Mouse (Mus musculus) thymus, postnatal 36 days (tissue): ENCODE measurements around the gene Polk.

Experiments
- DNase-seq, 2 experiments: peaks; one replicate each; pipeline ENCODE4 v3.0.0; 2022; ENCODE audit warnings: mixed read lengths in 2 of 2

Gene Polk

DNA sequence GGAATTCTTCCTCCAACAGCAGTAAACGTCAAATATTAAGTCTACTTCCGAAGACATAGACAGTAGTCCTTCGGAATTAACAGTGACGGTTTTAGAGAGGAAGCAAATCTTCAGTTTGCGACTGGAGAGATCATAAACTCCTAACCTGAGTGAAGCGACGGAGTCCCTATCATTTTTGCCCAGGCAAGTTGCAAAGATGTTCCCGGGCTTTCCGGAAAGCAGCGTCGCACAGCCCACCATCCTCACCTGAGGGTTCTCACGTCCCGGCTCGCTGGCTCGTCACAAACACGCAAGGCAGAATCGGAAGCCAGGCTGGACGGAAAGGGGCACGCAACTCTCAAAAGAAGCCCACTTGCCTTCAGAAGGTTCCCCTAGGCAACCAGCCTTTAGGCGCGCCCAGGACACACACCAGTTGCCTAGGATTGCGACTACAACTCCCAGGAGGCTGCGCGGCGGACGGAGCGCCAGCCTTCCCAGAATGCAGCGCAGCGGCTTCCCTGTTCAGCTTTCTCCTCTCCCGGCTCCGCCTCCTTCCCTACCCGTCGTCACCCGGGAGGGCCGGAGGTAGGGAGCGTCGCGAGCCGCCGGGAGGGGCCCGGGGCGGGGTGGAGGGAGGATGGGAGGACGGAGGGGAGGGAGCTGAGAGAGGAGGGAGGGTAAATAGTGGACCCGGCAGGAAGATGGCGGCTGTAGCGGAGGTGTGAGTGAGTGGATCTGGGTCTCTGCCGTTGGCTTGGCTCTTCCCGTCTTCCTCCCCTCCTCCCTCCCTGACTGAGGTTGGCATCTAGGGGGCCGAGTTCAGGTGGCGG is at the start of gene Polk, which contains the start of gene Col4a3bp:
Polk (minus strand) TSS at position 499 of the 809 bp plus-strand sequence.
Col4a3bp (plus strand) TSS at position 538 of the 809 bp plus-strand sequence.
- DNase-seq = peak; percentile 93 to 97

DNA sequence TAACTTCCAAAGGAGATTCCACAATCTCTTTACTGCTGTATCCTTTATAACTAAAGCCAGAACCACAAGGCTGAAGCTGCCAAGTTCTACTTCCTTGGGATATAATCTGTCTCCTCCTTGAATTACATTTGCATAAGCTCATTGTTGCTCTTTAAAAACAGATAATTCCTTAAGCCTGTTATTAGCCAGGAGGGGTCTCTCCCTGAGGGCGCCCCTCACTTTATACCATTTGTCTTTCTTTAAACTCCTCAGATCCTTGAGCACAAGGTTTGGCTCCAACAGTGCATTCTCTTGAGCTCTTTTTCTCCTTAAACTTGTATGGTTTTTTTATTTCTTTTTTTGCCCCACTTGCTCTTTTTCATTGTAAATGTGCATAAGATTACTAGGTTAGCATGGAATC is 46.3 kb upstream of the Polk start:
- DNase-seq = no peak

DNA sequence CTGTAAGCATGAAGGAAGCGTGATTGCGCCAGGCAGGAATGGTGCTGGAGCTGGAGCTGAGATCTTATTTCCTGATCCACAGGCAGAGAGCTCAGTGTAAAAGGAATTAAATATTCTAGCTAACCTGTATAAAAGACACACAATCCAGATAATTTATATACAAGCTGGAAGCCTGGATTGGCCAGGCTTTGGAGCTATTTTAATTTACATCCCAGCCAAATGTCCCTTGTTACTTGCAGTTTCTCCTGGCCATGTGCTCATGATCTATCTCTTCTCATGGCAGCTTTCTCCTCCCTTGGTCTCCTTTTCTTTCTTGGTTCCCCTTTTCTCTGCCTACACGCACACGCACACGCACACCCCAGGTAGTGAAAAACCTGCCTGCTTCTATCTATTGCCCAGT is 44.2 kb upstream of the Polk start:
- no peak for DNase-seq

DNA sequence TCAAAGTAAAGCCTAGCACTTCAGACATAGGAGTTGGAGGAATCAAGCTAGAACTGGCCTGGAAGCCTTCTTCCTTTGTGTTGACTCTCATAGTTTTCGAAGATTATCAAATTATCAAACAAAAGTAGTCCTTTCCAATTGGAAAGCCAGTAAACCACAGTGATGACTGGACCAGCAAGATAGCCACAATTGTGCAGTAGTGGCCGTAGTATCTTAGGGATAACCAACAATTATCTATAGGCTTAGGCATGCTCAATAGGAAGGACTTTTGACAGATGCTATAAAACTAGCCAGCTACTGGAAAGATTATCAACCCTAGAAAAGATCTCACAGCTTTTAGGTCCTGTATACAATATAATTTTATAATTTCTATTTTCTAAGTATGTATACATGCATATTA is 41.8 kb upstream of the Polk start:
- no peak for DNase-seq

DNA sequence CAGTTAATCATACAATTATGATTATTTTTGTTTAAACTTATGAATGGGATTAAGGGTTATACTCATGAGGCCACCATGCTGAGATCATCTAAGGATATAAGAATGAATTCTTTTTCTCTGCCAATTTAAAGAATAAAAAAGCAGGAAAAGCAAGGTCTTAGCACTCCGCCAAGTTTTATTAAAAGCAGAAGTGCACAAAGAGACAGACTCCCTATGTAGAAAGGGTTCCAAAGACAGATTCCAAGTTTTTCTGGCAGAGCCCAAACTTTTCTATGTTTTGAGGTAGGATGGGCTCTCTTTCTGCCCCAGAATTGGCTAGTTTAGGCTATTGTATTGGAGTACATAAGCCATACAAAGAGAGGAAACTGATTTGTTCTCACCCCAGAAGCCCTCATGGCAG is 37.6 kb upstream of the Polk start:
- DNase-seq = no peak

DNA sequence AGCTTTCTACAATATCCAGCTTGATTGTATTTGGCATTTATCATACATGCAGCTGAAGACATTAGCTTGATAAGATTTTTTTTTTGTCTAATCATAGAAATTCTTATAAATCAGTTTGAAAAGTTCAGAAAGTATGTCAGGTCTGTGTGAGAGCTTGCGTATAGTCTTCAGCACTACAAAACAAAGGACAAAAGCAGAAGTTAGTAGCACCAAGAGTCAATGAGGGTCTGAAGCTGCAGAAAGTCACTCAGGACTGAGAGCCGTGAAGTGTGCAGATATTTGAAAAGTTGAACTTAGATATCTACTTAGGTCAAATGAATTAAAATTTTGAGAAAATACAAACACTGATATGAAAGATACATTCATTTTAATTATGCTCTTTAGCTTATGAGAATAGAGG is 36.7 kb upstream of the Polk start:
- DNase-seq = no peak

DNA sequence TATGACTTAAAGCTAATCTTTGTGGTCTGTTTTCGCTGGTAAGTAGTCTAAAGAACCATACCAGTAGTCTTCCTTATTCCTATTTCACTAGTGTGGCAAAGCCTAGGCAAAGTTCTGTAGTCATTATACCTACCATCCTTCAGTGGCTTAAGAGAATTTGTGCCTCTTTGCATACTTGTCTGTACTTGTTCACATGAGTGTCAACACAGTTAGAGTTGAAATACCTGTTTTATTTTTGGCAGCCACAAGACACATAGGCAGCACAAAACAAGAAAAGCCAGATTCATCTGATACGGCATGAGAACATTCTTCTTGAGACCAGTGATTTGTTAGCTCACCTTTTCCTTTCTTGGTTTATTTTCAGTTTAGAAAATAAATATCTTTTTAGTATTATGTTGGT is 31.8 kb upstream of the Polk start:
- DNase-seq = no peak

DNA sequence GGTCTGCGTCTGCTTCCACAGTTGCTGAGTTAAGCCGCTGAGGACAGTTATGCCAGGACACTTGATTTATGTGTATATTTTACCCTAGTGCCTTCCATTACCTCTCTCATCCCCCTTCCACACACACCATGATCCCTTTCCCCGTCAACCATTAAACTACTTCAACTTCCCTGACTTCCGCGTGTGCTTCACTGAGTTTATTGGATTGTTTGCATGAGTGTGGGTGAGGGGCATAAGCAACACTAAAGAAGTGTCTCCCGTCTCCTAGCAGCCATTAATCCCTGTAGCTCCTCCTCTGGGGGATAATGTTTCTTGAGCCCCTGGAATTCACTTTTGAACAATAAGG is 28.6 kb upstream of the Polk start:
- no peak for DNase-seq

DNA sequence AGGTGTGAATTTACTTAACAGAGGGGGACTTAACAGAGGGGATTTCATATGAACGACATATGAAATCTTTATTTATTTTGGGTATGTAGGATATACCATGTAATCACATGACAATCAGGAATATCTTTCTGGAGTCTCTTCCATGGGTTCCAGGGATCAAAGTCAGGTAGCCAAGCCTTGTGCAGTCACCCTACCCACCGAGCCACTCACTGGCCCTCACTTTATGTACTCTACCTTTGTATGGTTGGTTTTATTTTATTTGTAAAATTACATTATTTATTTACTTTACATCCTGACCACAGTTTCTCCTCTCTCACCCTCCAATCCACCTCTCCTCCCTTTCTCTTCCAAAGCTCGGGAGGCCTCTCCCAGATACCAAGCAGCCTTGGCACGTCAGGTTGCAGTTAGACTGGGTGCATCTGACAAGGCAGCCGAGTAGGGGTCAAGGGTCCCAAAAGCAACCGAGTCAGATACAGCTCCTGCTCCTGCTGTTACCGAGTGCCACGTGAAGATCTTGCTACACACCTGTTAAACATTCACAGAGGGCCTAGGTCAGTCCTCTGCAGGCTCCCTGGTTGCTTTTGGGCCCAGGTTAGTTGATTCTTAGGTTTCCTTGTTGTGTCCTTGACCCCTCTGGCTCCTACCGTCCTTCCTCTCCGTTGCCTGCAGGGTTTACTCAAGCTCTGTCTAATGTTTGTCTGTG is 28.1 kb upstream of the Polk start:
- no peak for DNase-seq

DNA sequence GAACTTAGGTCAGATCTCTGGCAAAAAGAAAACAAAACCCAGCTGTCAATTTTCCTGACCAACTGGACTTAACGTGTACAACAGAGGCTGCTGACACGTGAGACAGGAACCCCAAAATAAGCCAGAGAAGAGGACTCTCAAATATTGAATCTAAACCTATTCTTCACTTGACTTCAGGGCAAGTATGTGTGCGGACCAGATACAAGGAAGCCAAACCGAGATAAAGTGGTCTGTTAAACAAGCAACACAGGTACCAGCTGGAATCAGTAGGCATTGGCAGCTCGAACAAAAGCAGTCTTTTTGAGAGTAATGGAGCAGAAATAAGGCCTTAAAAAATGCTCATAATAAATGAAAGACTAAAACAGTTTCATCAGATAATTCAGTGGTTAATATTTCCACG is 25.6 kb upstream of the Polk start:
- DNase-seq = no peak

DNA sequence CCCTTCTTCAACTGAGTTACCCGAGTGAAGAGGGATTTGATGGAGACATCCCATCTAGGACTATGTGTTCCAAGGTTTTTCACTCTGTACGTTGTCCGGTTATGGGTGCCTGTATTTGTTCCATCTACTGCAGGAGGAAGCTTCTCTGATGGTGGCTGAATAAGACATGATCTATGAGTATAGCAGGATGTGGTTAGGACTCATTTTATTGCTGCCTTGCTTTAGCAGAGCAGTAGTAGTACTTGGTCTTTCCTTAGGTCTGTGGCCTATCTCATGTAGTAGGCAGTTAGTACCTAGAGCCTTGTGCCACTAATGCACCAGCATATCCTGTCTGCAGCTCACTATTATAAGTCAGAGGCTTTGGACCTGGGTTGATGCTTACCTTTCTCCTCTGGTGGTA is 12.7 kb upstream of the Polk start:
- no peak for DNase-seq

DNA sequence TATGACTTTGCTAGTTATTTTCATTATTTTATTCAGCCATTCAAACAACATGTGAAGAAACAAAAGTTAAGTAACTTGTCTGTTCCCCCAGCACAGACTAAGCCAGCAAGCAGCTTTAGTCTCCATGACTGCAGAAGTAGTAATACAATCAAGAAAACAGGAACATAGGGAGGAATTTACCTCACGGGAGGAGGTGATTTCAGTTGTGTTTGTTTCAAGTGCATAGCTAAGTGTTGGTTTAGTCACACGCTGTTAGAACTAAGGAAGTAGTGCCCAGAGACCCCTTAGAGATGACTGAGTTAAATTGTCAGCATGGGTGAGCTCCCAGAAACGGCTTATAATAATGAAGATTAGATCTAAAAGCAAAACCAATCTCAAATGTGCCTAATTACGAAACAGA is 5.6 kb upstream of the Polk start:
- no peak for DNase-seq

DNA sequence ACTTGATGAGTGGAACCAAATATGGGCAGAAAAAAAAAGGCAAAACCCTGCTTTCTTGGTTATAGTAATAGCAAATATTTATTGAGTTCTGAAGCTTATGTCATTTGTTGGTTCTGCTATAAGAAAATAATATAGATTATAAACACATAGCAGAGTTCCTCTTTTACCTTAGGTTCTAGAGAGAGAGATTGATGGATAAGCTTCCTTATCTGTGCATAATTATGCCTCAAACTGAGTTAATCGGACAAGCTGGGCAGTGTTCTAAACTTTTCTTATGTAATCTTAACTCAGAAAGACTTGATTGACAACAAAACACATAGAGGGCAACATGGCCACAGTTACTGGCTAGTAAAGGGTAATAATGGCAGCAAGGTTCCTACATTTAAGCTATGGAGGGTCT is 4.9 kb upstream of the Polk start:
- DNase-seq = no peak

DNA sequence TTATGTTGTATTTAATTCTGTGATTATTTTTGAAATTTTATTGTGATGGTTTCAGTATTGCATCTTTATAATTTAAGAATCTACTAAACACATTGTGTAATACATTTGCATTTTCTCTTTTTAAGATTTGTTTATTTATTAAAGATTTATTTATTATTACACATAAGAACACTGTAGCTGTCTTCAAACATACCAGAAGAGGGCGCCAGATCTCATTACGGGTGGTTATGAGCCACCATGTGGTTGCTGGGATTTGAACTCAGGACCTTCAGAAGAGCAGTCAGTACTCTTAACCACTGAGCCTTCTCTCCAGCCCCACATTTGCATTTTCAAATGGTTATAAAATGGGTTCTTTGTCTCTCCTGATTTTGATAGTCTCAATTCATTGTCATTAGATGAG is 2.1 kb upstream of the Polk start:
- no peak for DNase-seq

DNA sequence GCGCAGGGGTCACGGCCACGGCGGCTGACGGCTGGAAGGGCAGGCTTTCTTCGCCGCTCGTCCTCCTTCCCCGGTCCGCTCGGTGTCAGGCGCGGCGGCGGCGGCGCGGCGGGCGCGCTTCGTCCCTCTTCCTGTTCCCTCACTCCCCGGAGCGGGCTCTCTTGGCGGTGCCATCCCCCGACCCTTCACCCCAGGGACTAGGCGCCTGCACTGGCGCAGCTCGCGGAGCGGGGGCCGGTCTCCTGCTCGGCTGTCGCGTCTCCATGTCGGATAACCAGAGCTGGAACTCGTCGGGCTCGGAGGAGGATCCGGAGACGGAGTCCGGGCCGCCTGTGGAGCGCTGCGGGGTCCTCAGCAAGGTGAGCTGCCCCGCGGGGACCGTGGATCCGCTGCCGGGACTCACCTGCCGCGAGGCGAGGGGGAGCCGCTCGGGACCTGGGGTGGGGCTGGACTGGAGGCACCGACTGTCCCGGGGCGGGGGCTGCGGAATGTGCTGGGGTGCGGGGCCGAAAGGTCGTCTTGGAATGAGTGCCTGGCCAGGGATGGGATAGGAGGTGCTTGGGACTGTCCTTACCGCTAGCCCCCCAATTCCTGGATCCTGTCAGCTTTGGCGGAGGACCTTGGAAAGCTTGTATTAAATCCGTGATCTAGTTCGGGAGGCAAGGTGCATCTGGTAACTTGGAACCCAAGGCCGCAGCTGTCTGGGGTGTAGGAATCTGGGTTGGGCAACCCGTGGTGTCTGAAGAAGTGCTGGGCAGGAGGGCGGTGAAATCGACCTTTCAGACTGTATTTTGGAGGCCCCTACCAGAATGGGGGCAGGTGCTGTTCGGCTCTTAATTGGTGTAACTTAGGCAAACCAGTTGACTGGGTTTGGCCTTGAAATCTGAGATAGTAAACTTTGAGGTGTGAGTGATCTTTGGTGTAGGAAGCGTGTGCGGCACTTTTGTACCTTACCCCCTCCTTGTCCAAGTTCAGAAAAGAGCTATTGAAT is 817 bp upstream of the Polk start:
- no peak for DNase-seq

DNA sequence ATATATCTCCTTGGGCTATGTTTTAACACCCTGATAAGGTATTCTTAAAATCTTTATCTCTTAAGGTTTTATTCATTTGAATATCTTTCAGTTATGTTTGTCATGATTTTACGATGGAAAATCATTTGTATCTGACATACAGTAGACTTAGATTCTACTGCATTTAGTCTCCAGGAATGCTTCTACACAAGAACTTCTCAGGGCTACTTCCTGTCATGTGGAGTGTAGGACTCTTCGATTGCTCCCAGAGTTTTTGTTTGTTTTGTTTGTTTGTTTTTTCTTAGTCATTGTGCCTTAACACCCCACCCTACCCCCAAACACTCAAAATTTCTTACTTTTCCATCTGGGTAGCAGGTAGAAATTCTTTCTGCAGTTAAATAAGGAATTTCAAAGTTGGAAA is 998 bp downstream of the Polk start:
- no peak for DNase-seq

DNA sequence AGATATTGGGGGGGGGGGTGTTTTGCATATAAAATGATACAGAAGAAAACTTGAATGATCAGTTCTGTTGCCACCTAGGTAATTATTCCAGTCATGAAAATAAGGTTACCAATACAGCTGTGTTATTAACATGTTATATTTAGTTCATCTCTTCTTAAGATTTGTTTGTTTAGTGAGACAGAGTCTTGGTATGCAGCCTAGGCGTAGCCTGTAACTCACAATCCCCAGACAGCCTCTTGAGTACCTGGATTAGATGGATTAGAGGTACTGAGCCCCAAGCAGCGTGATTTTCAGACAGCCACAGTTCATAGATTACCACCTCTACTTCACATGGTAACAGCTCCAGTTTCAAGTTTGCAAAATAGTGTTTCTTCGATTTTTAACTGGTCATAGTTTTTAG is 4.3 kb downstream of the Polk start:
- no peak for DNase-seq

DNA sequence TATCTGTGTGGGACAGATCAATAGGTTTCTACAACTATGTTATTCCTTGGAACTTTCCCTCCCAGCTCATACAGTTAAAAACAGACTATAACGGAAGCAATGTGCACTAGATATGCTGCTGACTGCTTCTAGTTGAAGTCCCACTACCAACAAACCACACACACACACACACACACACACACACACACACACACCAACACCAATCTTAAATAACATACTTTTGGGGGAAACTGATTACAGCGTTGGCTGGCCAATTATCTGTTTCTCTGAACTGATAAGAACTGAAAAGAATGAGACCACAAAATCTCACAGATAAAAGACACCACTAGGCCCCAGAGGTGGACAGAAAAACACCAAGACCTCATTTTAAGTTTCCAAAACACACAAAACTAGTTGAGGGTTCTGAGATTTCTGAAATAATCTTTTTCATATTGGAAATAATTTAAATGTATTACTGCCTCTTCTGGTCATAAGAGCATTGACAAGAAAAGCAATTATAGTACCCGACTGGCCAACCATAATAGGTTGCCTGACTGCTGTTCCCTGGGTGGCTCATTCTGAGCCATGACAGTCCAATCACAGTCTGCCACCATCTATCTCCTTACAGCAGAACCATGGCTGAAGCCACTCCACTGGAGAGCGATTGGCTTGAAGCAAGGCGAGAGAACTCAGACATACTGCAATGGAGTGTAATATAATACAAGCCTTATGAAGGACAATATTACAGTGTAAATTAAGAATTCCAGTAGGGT is 5.4 kb downstream of the Polk start:
- no peak for DNase-seq

DNA sequence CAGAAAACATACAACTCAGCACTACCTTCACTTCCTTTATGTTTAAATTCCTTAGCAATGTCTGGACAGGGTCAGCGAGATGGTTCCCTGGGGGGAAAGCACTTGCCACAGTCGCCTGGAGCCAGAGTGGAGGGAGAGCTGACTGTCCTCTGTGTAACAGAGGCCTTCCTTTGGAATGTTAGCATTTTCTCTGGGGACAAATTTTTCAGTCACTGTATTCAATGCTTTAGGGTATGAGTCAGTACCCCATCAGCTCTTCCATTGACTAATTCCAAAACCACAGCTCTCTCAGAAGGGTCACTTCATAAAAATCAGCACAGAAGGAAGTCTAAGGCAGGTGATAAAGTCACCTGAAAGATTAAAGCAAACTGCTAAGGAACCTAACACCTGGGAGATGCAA is 8.6 kb downstream of the Polk start:
- DNase-seq = no peak

DNA sequence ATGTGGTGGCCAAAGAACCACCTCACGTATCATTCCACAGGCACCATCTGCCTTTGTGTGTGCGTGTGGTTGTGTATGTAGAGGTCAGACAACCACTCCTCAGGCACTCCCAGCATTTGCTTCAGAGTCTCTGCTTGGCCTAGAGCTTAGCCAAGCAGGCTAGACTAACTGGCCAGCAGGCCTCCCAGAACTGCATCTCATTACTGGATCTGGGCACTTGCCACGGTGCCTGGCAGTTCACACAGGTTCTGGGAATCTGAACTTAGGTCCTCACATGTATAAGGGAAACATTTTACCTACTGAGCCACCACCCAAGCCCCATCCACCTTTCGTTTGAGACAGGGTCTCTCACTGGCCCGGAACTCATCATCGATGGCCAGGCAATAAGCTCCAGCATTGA is 10.2 kb downstream of the Polk start:
- no peak for DNase-seq

DNA sequence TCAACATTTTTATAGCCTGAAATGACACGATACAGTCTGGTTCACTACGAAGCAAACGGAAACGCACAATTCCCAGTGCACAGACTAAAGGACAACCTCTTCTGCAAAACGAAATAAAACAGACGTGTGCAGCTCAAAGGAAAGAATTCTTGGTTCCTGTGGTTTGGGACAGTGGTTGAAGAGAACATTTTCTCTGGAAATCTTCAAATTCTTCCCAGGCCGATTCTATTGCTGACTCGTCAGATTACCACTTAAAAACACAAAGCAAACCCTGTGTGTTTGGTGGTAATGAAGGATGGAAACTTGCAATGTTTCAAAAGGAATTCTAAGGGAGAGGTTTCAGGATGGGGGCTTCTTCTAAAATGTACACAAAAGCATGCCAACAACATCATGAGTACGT is 12.3 kb downstream of the Polk start:
- no peak for DNase-seq

DNA sequence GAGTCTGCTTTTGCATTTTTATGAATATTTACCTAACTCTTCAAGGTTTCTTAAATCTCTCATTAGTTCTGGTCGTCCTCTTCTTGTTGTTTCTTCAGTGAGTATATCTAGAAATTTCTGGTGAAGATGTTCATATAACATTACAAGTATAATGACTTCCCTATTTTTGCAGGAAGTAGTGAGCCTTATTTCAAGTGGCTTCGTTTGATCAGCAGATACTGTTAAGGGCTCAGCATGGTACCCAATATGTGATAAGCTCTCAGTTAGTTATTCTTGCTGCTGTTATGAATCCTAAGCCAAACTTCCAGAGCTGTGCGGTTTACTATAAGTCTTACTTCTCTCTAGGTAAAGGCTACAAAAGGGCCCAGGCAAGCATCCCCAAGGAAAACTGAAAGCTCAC is 12.8 kb downstream of the Polk start:
- no peak for DNase-seq

DNA sequence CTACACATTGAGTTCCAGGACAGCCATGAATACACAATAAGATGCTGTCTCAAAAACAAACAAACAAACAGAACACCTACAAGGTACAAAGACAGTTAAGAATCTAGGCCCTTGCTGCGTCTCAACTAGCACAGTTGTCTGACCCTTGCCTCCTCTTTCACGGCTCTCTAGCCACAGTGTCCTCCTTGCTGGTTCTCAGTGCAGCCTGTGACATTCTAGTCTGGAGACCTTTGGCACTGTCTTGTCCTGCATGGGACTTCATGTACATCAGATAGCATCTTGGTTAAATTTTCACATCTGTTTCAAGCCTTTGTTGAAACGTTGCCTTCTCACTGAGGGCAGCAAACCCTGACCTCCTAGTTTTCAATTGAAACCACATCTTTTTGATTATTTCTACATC is 13.6 kb downstream of the Polk start:
- no peak for DNase-seq
